Mouse (Mus musculus) bone marrow, adult 2 months (tissue): Measurements from ENCODE around the gene Adipor2.

Experiments
- CTCF ChIP-seq: fragments of 200-500 bp; IDR thresholded peaks from 2 replicates; pipeline ENCODE4 v1.5.1; 2011; ENCODE audit warnings: low read length, control low read depth; ENCODE audit not compliant: control insufficient read depth, insufficient read depth
- POLR2A ChIP-seq: fragments of 200-500 bp; IDR thresholded peaks from 2 replicates; pipeline ENCODE4 v1.6.1; 2011; ENCODE audit warnings: low read depth, mild to moderate bottlenecking, control low read depth, low read length, borderline replicate concordance; ENCODE audit not compliant: control insufficient read depth

GRCm38 (mm10) chr6:119401545-119402304 lies 15.8 kb downstream of the Adipor2 start:
- TF ChIP-seq POLR2A (no peak), CTCF (no peak)
